Mouse (Mus musculus) liver, postnatal 0 days (tissue): ENCODE measurements around the gene 4930402H24Rik. TPM values are rescaled to one million over a fixed set of nuclear protein-coding genes. Genes with fewer than 3 reads are reported as not detected.
A peak's percentile ranks its signal among the peaks of the same experiment; 100 is the strongest.

Source experiments
- ATAC-seq: fragments of 200-750 bp; cut with Nextera tagmentation; 2 replicates; pipeline ENCODE4 v1.8.0; 2017; ENCODE audit warnings: mild to moderate bottlenecking, moderate library complexity
- DNase-seq: peaks from one replicate; pipeline ENCODE4 v3.0.0-alpha.2; 2016
- H3K27ac ChIP-seq: fragments of 300-500 bp; sonication (generic); 2 replicates; pipeline ENCODE4 v1.5.1; 2014; ENCODE audit warnings: antibody characterized with exemption, moderate library complexity, mild to moderate bottlenecking, low read depth
- H3K27me3 ChIP-seq: fragments of 300-500 bp; sonication (generic); 2 replicates; pipeline ENCODE4 v1.6.1; 2014; ENCODE audit warnings: low read length, control low read depth, mixed read lengths; ENCODE audit not compliant: insufficient read depth
- H3K36me3 ChIP-seq: fragments of 300-500 bp; sonication (generic); replicated peaks from 2 replicates; pipeline ENCODE4 v1.6.1; 2014; ENCODE audit warnings: mild to moderate bottlenecking, control low read depth, low read length, moderate library complexity, mixed read lengths; ENCODE audit not compliant: insufficient read depth
- H3K4me1 ChIP-seq: fragments of 300-500 bp; sonication (generic); 2 replicates; pipeline ENCODE4 v1.6.1; 2014; ENCODE audit warnings: antibody characterized with exemption, mild to moderate bottlenecking, control low read depth; ENCODE audit not compliant: insufficient read depth
- H3K4me2 ChIP-seq: fragments of 300-500 bp; sonication (generic); 2 replicates; pipeline ENCODE4 v1.6.1; 2014; ENCODE audit warnings: low read depth, mild to moderate bottlenecking, low read length, moderate library complexity, mixed read lengths
- H3K4me3 ChIP-seq: fragments of 300-500 bp; sonication (generic); 2 replicates; pipeline ENCODE4 v1.5.1; 2014; ENCODE audit warnings: low read depth, low read length
- H3K9ac ChIP-seq: fragments of 300-500 bp; sonication (generic); replicated peaks from 2 replicates; pipeline ENCODE4 v1.6.1; 2014; ENCODE audit warnings: mild to moderate bottlenecking, moderate library complexity
- H3K9me3 ChIP-seq: fragments of 300-500 bp; sonication (generic); 2 replicates; pipeline ENCODE4 v1.6.1; 2016; ENCODE audit warnings: mild to moderate bottlenecking, control low read depth, low read length, mixed read lengths
- CTCF ChIP-seq: sonication (generic); IDR thresholded peaks from 2 replicates; pipeline ENCODE4 v1.5.1; 2016; ENCODE audit warnings: antibody characterized with exemption, low read depth
- EP300 ChIP-seq: IDR thresholded peaks from 2 replicates; pipeline ENCODE4 v1.6.1; 2016; ENCODE audit warnings: antibody characterized with exemption, low read depth, mild to moderate bottlenecking
- WGBS: fragments of 180-500 bp; shearing (Covaris S2); extraction: QIAGEN DNeasy Blood & Tissue Kit; methylation state at CpG from one replicate; pipeline ENCODE4 v1.1.7; 2014; ENCODE audit not compliant: insufficient replicate concordance; 5-methylcytosine and 5-hydroxymethylcytosine counted together
- polyA plus RNA-seq: library from polyadenylated mRNA; unstranded; fragments of >200 nt; fragmentation: Nextera tagmentation; extraction: Ambion mirVana; gene quantifications from 2 replicates; pipeline ENCODE4 v1.2.1, GENCODE M21; 2015

4930402H24Rik gene
- polyA plus RNA-seq, 1 experiment from 2014 or later: 8.9 TPM

GRCm38 (mm10) chr2:130928031-130928430, 21.8 kb upstream of the 4930402H24Rik start:
- ATAC-seq: 0 out of 2 replicates have a peak, but pooled peaks have one; percentile 35

DNA sequence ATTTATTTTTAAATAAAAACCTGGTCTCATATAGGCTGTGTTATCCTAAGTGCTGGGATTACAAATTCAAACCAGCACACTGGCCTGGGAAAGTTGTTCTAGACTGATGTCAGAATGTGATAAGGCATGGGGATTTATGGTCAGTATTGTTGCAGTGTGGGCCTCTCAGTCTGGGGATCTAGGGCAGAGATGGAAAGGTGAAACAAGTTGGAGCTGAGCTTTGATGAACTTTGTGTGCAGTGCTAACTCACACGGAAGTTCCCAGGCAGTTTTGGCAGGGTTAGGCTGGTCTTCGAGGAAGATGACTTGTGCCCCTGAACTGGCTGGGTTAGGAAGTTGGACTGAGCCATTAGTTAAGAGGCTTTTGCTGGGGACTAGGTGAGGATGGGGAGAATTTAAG, 18.7 kb upstream of the 4930402H24Rik start:
- ATAC-seq: peak; percentile 47; the same call in 1 of the 2 replicates

More at GRCm38 (mm10) chr2:130928031-130928430, 21.8 kb upstream of the 4930402H24Rik start:
- Histone ChIP-seq H3K27ac (no peak overlapping the region), H3K9ac (no peak overlapping the region), H3K4me2 (no peak overlapping the region), H3K4me3 (no peak overlapping the region), H3K27me3 (no peaks in the 10 kb centered on the region), H3K4me1 (peaks cover 40% of the 10 kb centered on the region; the same call in 1 of the 2 replicates), H3K36me3 (no peaks in the 10 kb centered on the region), H3K9me3 (no peaks in the 10 kb centered on the region)
- no peak for TF ChIP-seq CTCF
- no peak for TF ChIP-seq EP300
- WGBS: 66% methylated on average over 4 of the region's 4 CpGs
- no peak for DNase-seq

GRCm38 (mm10) chr2:130919062-130919593, 12.9 kb upstream of the 4930402H24Rik start:
- DNase-seq: no peak
- Histone ChIP-seq H3K4me2 (0 out of 2 replicates have a peak overlapping the region, but pooled peaks have one; percentile 1), H3K9me3 (no peaks in the 10 kb centered on the region), H3K27ac (peak overlapping the region; percentile 64), H3K4me1 (0 out of 2 replicates have a peak, but pooled peaks cover 4% of the 10 kb centered on the region), H3K9ac (no peak overlapping the region), H3K4me3 (no peak overlapping the region), H3K36me3 (no peaks in the 10 kb centered on the region), H3K27me3 (no peaks in the 10 kb centered on the region)
- TF ChIP-seq EP300 (no peak), CTCF (no peak)
- ATAC-seq: peak; percentile 87
- 64% methylated on average over 5 of the region's 5 CpGs for WGBS

More for the DNA sequence above, 18.7 kb upstream of the 4930402H24Rik start:
- H3K4me1 ChIP-seq: peaks cover 18% of the 10 kb centered on the region; the same call in 1 of the 2 replicates
- no peaks in the 10 kb centered on the region for H3K9me3 ChIP-seq
- TF ChIP-seq EP300 (no peak), CTCF (no peak)
- no peak overlapping the region for H3K27ac ChIP-seq
- H3K27me3 ChIP-seq: no peaks in the 10 kb centered on the region
- no peak overlapping the region for H3K4me2 ChIP-seq
- no peak overlapping the region for H3K9ac ChIP-seq
- no peak for DNase-seq
- no peak overlapping the region for H3K4me3 ChIP-seq
- H3K36me3 ChIP-seq: no peaks in the 10 kb centered on the region
- WGBS: 52% methylated on average over 2 of the region's 2 CpGs

GRCm38 (mm10) chr2:130917686-130918085, 11.5 kb upstream of the 4930402H24Rik start:
- Histone ChIP-seq H3K27me3 (no peaks in the 10 kb centered on the region), H3K4me2 (no peak overlapping the region), H3K9me3 (no peaks in the 10 kb centered on the region), H3K9ac (no peak overlapping the region), H3K36me3 (peaks cover 3% of the 10 kb centered on the region; the same call in 1 of the 2 replicates), H3K27ac (no peak overlapping the region), H3K4me1 (0 out of 2 replicates have a peak, but pooled peaks cover 4% of the 10 kb centered on the region), H3K4me3 (no peak overlapping the region)
- no peak for DNase-seq
- WGBS: 66% methylated on average over 1 of the region's 1 CpGs
- no peak for ATAC-seq
- TF ChIP-seq EP300 (no peak), CTCF (no peak)

GRCm38 (mm10) chr2:130916521-130917147, 10.4 kb upstream of the 4930402H24Rik start:
- no peak overlapping the region for H3K4me3 ChIP-seq
- TF ChIP-seq EP300: no peak
- no peak for TF ChIP-seq CTCF
- no peaks in the 10 kb centered on the region for H3K9me3 ChIP-seq
- H3K27me3 ChIP-seq: no peaks in the 10 kb centered on the region
- peaks cover 3% of the 10 kb centered on the region; the same call in 1 of the 2 replicates for H3K36me3 ChIP-seq
- no peak for DNase-seq
- H3K4me1 ChIP-seq: 0 out of 2 replicates have a peak, but pooled peaks cover 4% of the 10 kb centered on the region
- no peak overlapping the region for H3K9ac ChIP-seq
- no peak overlapping the region for H3K27ac ChIP-seq
- WGBS: 56% methylated on average over 3 of the region's 3 CpGs
- no peak overlapping the region for H3K4me2 ChIP-seq
- no peak for ATAC-seq

GRCm38 (mm10) chr2:130914873-130915272, 8.7 kb upstream of the 4930402H24Rik start:
- Histone ChIP-seq H3K27ac (no peak overlapping the region), H3K4me2 (no peak overlapping the region), H3K9me3 (no peaks in the 10 kb centered on the region), H3K4me3 (no peak overlapping the region), H3K27me3 (no peaks in the 10 kb centered on the region), H3K4me1 (0 out of 2 replicates have a peak, but pooled peaks cover 4% of the 10 kb centered on the region), H3K36me3 (peaks cover 3% of the 10 kb centered on the region; the same call in 1 of the 2 replicates), H3K9ac (no peak overlapping the region)
- ATAC-seq: no peak
- DNase-seq: no peak
- WGBS: 87% methylated on average over 1 of the region's 1 CpGs
- TF ChIP-seq EP300 (no peak), CTCF (no peak)
